29 mouse cellular contexts compared by ENCODE assay signal in genomic region chr6:146352258-146352805, GRCm38 (mm10).
DNase-seq lines count a peak whose midpoint lies in the region; ATAC-seq and TF ChIP-seq lines count a peak whose summit lies in the region.
"Had no signal": no experiment of that assay in that cellular context is flagged by ENCODE, and none has a peak within 500 bp of the region (broad histone marks: within the 10 kb centered on the region; RNA-seq: fewer than 3 reads in every experiment).

No protein-coding gene starts in this region.

- DNase-seq in layer of hippocampus, adult 2 months (ENCODE audit: low spot score in 2 of 2): no peak
- no peak for DNase-seq in layer of hippocampus, adult 18-20 months (ENCODE audit: low spot score in 2 of 2)
- peak; percentile 31 for DNase-seq in midbrain, embryonic 11.5 days (ENCODE audit: low spot score, missing footprints)
- DNase-seq in midbrain, embryonic 10.5 days (ENCODE audit: low spot score): no peak
- peak; percentile 52 for DNase-seq in midbrain, embryonic 14.5 days
- no peak for DNase-seq in embryo, embryonic 9.5 days (ENCODE audit: extremely low spot score)
- no peak for DNase-seq in kidney, postnatal 4 days
- DNase-seq: adrenal gland, postnatal 14 days; cerebellum, adult 18-20 months; gastrocnemius, postnatal 10 days; heart, postnatal 36 days; kidney, adult 9 months; kidney, postnatal 10 days; liver, embryonic 13.5 days; lung, adult 18-20 months; thymus, adult 2 months; thymus, postnatal 36 days had no signal

- no peak overlapping the region for H3K4me3 ChIP-seq in layer of hippocampus, adult 2 months
- no peak overlapping the region for H3K4me3 ChIP-seq in midbrain, embryonic 11.5 days (ENCODE audit: low read depth, low read length)
- H3K4me3 ChIP-seq in midbrain, embryonic 10.5 days: no peak overlapping the region
- no peak overlapping the region for H3K4me3 ChIP-seq in midbrain, embryonic 14.5 days (replicated peaks; ENCODE audit: low read depth, low read length)
- H3K4me3 ChIP-seq: erythroblast, embryonic 14.5 days; forebrain, embryonic 12.5 days; heart, embryonic 10.5 days; heart, embryonic 15.5 days; hindbrain, embryonic 13.5 days; limb, embryonic 10.5 days; limb, embryonic 15.5 days; liver, embryonic 13.5 days; neural tube, embryonic 15.5 days had no signal

- WGBS in midbrain, embryonic 11.5 days: 58% methylated on average over 9 of the region's 9 CpGs
- 57% methylated on average over 9 of the region's 9 CpGs for WGBS in midbrain, embryonic 10.5 days
- 39% methylated on average over 9 of the region's 9 CpGs for WGBS in midbrain, embryonic 14.5 days

- H3K9me3 ChIP-seq in midbrain, embryonic 11.5 days (ENCODE audit: control insufficient read depth, low read length): no peaks in the 10 kb centered on the region
- H3K9me3 ChIP-seq in midbrain, embryonic 10.5 days (replicated peaks): no peaks in the 10 kb centered on the region
- no peaks in the 10 kb centered on the region for H3K9me3 ChIP-seq in midbrain, embryonic 14.5 days (ENCODE audit: control insufficient read depth, low read length)
- H3K9me3 ChIP-seq: forebrain, embryonic 12.5 days; heart, embryonic 10.5 days; heart, embryonic 15.5 days; hindbrain, embryonic 13.5 days; limb, embryonic 10.5 days; limb, embryonic 15.5 days; liver, embryonic 13.5 days; neural tube, embryonic 15.5 days had no signal

- peak overlapping the region; percentile 8; the same call in 1 of the 2 replicates for H3K27ac ChIP-seq in layer of hippocampus, adult 2 months
- no peak overlapping the region for H3K27ac ChIP-seq in midbrain, embryonic 11.5 days (ENCODE audit: low read depth, low read length)
- H3K27ac ChIP-seq in midbrain, embryonic 10.5 days (replicated peaks): no peak overlapping the region
- H3K27ac ChIP-seq in midbrain, embryonic 14.5 days (replicated peaks; ENCODE audit: low read depth, low read length): 0 out of 2 replicates have a peak overlapping the region, but pooled peaks have one; percentile 26
- H3K27ac ChIP-seq: forebrain, embryonic 12.5 days; heart, embryonic 10.5 days; heart, embryonic 15.5 days; hindbrain, embryonic 13.5 days; limb, embryonic 10.5 days; limb, embryonic 15.5 days; liver, embryonic 13.5 days; macrophage; neural tube, embryonic 15.5 days had no signal

- no peak for TF ChIP-seq CTCF in layer of hippocampus, adult 2 months (conservative IDR thresholded peaks at IDR 0.05)

- H3K9ac ChIP-seq in midbrain, embryonic 11.5 days (ENCODE audit: low read length): no peak overlapping the region
- H3K9ac ChIP-seq in midbrain, embryonic 14.5 days (replicated peaks; ENCODE audit: low read length): no peak overlapping the region
- H3K9ac ChIP-seq: forebrain, embryonic 12.5 days; heart, embryonic 15.5 days; hindbrain, embryonic 13.5 days; limb, embryonic 15.5 days; liver, embryonic 13.5 days; neural tube, embryonic 15.5 days had no signal

- no peaks in the 10 kb centered on the region for H3K4me1 ChIP-seq in midbrain, embryonic 11.5 days (ENCODE audit: control insufficient read depth, insufficient read depth, low read length)
- peaks cover 7% of the 10 kb centered on the region for H3K4me1 ChIP-seq in midbrain, embryonic 10.5 days
- H3K4me1 ChIP-seq in midbrain, embryonic 14.5 days (ENCODE audit: control insufficient read depth, insufficient read depth, low read length): peaks cover 5% of the 10 kb centered on the region; the same call in 1 of the 2 replicates
- H3K4me1 ChIP-seq: heart, embryonic 10.5 days; heart, embryonic 15.5 days; hindbrain, embryonic 13.5 days; limb, embryonic 10.5 days; limb, embryonic 15.5 days; liver, embryonic 13.5 days; neural tube, embryonic 15.5 days had no signal

- no peaks in the 10 kb centered on the region for H3K36me3 ChIP-seq in midbrain, embryonic 11.5 days (ENCODE audit: control insufficient read depth, insufficient read depth, low read length)
- H3K36me3 ChIP-seq in midbrain, embryonic 10.5 days: no peaks in the 10 kb centered on the region
- H3K36me3 ChIP-seq in midbrain, embryonic 14.5 days (ENCODE audit: control insufficient read depth, insufficient read depth, low read length): no peaks in the 10 kb centered on the region
- H3K36me3 ChIP-seq: forebrain, embryonic 12.5 days; hindbrain, embryonic 13.5 days; limb, embryonic 10.5 days; limb, embryonic 15.5 days; liver, embryonic 13.5 days; neural tube, embryonic 15.5 days had no signal

- H3K27me3 ChIP-seq in midbrain, embryonic 11.5 days (ENCODE audit: control insufficient read depth, insufficient read depth, low read length): no peaks in the 10 kb centered on the region
- no peaks in the 10 kb centered on the region for H3K27me3 ChIP-seq in midbrain, embryonic 10.5 days (ENCODE audit: low read depth, poor library complexity, severe bottlenecking)
- H3K27me3 ChIP-seq in midbrain, embryonic 14.5 days (ENCODE audit: control insufficient read depth, insufficient read depth, low read length): no peaks in the 10 kb centered on the region
- H3K27me3 ChIP-seq: forebrain, embryonic 12.5 days; heart, embryonic 15.5 days; hindbrain, embryonic 13.5 days; limb, embryonic 15.5 days; liver, embryonic 13.5 days; neural tube, embryonic 15.5 days had no signal

- no peak overlapping the region for H3K4me2 ChIP-seq in midbrain, embryonic 11.5 days
- H3K4me2 ChIP-seq in midbrain, embryonic 14.5 days (ENCODE audit: low read length): no peak overlapping the region
- H3K4me2 ChIP-seq: forebrain, embryonic 12.5 days; heart, embryonic 15.5 days; hindbrain, embryonic 13.5 days; limb, embryonic 15.5 days; liver, embryonic 13.5 days; neural tube, embryonic 15.5 days had no signal

- no peak for ATAC-seq in midbrain, embryonic 11.5 days (ENCODE audit: low FRiP score)
- no peak for ATAC-seq in midbrain, embryonic 14.5 days (ENCODE audit: low FRiP score, low TSS enrichment)
- ATAC-seq: CD4-positive, CD25-positive, alpha-beta regulatory T cell, adult 4 months; intestine, postnatal 0 days; lung, postnatal 0 days had no signal

Comparison
In these comparisons a context has a peak if more than half of its experiments do, and no peak if none do; other contexts are left out.
1. DNase-seq: peak in midbrain, embryonic 11.5 days (single experiment) and midbrain, embryonic 14.5 days (single experiment); none in layer of hippocampus, adult 2 months (0 of 2), layer of hippocampus, adult 18-20 months (0 of 2), midbrain, embryonic 10.5 days (single experiment), embryo, embryonic 9.5 days (single experiment) and kidney, postnatal 4 days (0 of 2).
2. H3K27ac ChIP-seq: peak in layer of hippocampus, adult 2 months (single experiment) and midbrain, embryonic 14.5 days (single experiment); none in midbrain, embryonic 11.5 days (single experiment) and midbrain, embryonic 10.5 days (single experiment).